Mouse (Mus musculus) gastrocnemius, adult 2 months (tissue): Measurements from ENCODE around the gene Stfa2. TPM values are rescaled to one million over a fixed set of nuclear protein-coding genes. Genes with fewer than 3 reads are reported as not detected.
"Not testable (repeated sequence)": the region's sequence is repeated elsewhere in the genome, so short reads cannot be mapped to it uniquely, and the experiment has no call there.

Experiments used
- DNase-seq: peaks from one replicate; pipeline ENCODE4 v3.0.0; 2022
- H3K27ac ChIP-seq: fragments of 200-600 bp; 2 replicates; pipeline ENCODE4 v1.8.1; 2022; ENCODE audit warnings: mild to moderate bottlenecking
- H3K4me3 ChIP-seq: fragments of 200-600 bp; 2 replicates; pipeline ENCODE4 v1.8.1; 2022; ENCODE audit warnings: mild to moderate bottlenecking, moderate library complexity
- CTCF ChIP-seq: fragments of 200-600 bp; IDR thresholded peaks from 2 replicates; pipeline ENCODE4 v1.8.1; 2022; ENCODE audit warnings: antibody characterized with exemption, mild to moderate bottlenecking, moderate library complexity
- intact Hi-C: fragments of 180-260 bp; cut with DNase I; formaldehyde crosslinking; loops from one replicate; pipeline ENCODE4 v1.15.1; 2025
- long read RNA-seq, 2 experiments: library from polyadenylated mRNA; stranded (forward); transcript quantifications; one replicate each; pipeline ENCODE4 v2.0.0; 2021
- total RNA-seq, 2 experiments: library from RNA; stranded (reverse); gene quantifications; 2 replicates each; pipeline ENCODE4 v1.2.3; 2021

Gene Stfa2
- total RNA-seq, result not detected
- long read RNA-seq, experiment 1, result 0 reads
- long read RNA-seq, experiment 2, result 0 reads

DNA sequence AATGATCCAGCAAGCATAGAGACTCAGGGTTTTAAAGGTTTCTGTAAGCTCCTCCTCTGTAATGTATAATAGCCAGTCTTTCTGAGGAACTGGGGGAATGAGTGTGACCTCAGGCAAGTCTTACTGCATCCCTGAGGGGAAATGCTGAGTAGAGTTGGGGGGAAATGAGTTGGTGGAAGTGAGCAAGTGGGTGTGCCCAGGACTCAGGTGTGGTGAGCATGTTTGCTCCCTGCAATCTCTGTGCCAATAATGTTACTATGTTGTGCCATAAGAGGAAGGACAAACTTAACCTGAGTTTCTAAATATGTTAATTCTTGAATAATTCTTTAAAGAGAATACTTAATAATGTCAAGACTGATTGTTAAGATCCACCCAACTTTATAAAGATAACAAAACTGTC is at the start of gene Stfa2:
Gene Stfa2, minus strand, starts transcription at position 101 of the 400 bp plus-strand sequence.
- TF ChIP-seq CTCF, result no peak
- no peak within 1 kb of the TSS for H3K27ac ChIP-seq
- intact Hi-C loops, result no loop called here
- H3K4me3 ChIP-seq, result no peak within 1 kb of the TSS
- no peak for DNase-seq

DNA sequence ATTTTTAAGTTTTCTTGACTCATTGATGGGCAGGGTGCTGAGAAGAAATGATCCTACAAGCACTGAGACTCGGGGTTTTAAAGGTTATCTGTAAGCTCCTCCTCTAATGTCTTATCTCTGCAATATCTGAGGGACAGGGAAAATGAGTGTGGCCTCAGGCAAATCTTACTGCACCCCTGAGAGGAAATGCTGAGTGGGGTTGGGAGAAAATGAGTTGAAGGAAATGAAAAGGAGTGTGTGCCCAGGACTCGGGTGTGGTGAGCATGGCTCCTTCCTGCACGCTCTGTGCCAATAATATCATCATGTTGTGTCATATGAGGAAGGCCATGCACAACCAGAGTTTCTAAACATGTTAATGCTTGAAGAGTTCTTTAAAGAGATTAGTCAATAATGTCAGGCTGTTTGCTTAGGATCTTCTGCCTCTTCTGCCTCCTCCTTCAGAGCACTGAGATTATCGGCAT is 47.1 kb upstream of the Stfa2 start, which contains the start of gene Stfa3:
Gene Stfa3, minus strand, starts transcription at position 51 of the 461 bp plus-strand sequence.
- Histone ChIP-seq H3K27ac (no peak within 1 kb of the TSS), H3K4me3 (no peak within 1 kb of the TSS)
- intact Hi-C loops, result no loop called here
- no peak for DNase-seq
- no peak for TF ChIP-seq CTCF

DNA sequence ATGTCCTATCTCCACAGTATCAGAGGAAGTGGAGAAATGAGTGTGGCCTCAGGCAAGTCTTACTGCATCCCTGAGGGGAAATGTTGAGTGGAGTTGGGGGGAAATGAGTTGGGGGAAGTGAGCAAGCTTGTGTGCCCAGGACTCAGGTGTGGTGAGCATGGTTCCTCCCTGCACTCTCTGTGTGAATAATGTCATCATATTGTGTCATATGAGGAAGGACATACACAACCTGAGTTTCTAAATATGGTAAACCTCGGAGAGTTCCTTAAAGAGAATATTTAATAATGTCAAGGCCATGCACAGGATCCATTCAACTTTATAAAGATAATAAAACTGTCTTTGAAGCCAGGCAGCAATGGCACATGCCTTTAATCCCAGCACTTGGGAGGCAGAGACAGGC is 12.7 kb upstream of the Stfa2 start:
- H3K4me3 ChIP-seq, intact Hi-C loops, H3K27ac ChIP-seq, DNase-seq: not testable (repeated sequence)

DNA sequence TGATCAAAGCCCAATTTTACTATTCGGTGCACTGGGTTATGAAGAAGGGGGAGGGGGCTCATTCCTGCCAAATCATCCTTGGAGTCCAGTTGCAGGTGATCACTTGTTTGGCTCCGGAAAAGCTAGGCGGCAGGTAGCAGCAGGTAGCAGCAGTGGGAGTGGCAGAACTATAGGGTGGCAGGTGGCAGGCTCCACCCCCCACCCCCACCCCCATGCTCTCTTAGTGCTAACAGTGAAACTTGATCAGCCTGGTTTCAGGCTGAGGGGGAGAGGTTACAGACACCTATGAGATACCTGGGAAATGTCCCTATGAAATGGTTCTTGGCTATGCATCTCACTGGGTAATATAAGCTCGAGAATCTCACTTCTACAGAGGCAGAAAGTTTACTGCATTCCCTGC is 19.2 kb downstream of the Stfa2 start:
- Histone ChIP-seq H3K4me3 (no peak overlapping the region), H3K27ac (no peak overlapping the region)
- DNase-seq, result no peak
- intact Hi-C loops, result no loop called here
- no peak for TF ChIP-seq CTCF

DNA sequence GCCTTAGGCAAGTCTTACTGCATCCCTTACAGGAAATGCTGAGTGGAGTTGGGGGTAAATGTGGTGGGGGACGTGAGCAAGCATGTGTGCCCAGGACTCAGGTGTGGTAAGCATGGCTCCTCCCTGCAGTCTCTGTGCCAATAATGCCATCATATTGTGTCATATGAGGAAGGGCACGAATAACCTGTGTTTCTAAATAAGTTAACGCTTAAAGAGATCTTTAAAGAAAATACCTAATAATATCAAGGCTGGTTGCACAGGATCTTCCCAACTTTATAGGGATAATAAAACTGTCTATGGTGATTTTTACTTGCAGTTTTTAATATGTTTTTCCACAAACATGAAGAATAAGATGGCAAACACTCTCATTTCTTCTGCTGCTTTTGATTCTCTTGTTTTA is 40.6 kb downstream of the Stfa2 start, which contains the start of gene BC100530:
Gene BC100530, minus strand, starts transcription at position 101 of the 400 bp plus-strand sequence.
- DNase-seq, H3K4me3 ChIP-seq, intact Hi-C loops, H3K27ac ChIP-seq: not testable (repeated sequence)

Other genes starting within 250 kb of the Stfa2 start
- not detected for gene Gm5483, start 224.2 kb downstream of the Stfa2 start, total RNA-seq
- not detected for gene Gm5416, start 198.1 kb downstream of the Stfa2 start, total RNA-seq
- gene 2010005H15Rik, start 187.0 kb downstream of the Stfa2 start, total RNA-seq, result not detected
- not detected for gene Stfa1, start 131.5 kb downstream of the Stfa2 start, total RNA-seq
- not detected for gene BC117090, start 74.1 kb downstream of the Stfa2 start, total RNA-seq
- not detected for gene BC100530, start 40.7 kb downstream of the Stfa2 start, total RNA-seq
- gene Stfa3, start 46.9 kb upstream of the Stfa2 start, total RNA-seq, result not detected
- 1 to 10 TPM; 1.7 to 2.5 TPM for gene Casr, start 153.7 kb upstream of the Stfa2 start, total RNA-seq